Mouse (Mus musculus) bone marrow macrophage, adult 2 months (primary cell): Measurements from ENCODE around the gene Mansc1.

Experiments used
- CTCF ChIP-seq: IDR thresholded peaks from 2 replicates; pipeline ENCODE4 v1.5.1; 2012; ENCODE audit warnings: low read depth, mild to moderate bottlenecking, low read length, moderate library complexity
- POLR2A ChIP-seq: IDR thresholded peaks from 2 replicates; pipeline ENCODE4 v1.6.1; 2012; ENCODE audit warnings: mild to moderate bottlenecking, low read depth, low read length, borderline replicate concordance

- TF ChIP-seq CTCF = no peak
- no peak for TF ChIP-seq POLR2A
These were observed 66.0 kb downstream of the Mansc1 start for GRCm38 (mm10) chr6:134566248-134566817.
